Mouse (Mus musculus) neural tube, embryonic 14.5 days (tissue): ENCODE data around the gene Slc25a10. TPM values are rescaled to one million over a fixed set of nuclear protein-coding genes. Genes with fewer than 3 reads are reported as not detected.
A peak's percentile ranks its signal among the peaks of the same experiment; 100 is the strongest.

Experiments used
- ATAC-seq: fragments of 200-750 bp; cut with Nextera tagmentation; 2 replicates; pipeline ENCODE4 v1.8.0; 2017; ENCODE audit warnings: low read depth, mild to moderate bottlenecking, moderate TSS enrichment, moderate library complexity
- H3K27ac ChIP-seq: fragments of 300-500 bp; sonication (generic); 2 replicates; pipeline ENCODE4 v1.5.1; 2014; ENCODE audit warnings: low read depth, mild to moderate bottlenecking, control low read depth, low read length, moderate library complexity, mixed read lengths
- H3K27me3 ChIP-seq: fragments of 300-500 bp; sonication (generic); 2 replicates; pipeline ENCODE4 v1.6.1; 2014; ENCODE audit warnings: low read length; ENCODE audit not compliant: control insufficient read depth, insufficient read depth
- H3K36me3 ChIP-seq: fragments of 300-500 bp; sonication (generic); 2 replicates; pipeline ENCODE4 v1.6.1; 2014; ENCODE audit warnings: low read length, mixed read lengths; ENCODE audit not compliant: control insufficient read depth, insufficient read depth
- H3K4me1 ChIP-seq: fragments of 300-500 bp; sonication (generic); 2 replicates; pipeline ENCODE4 v1.6.1; 2014; ENCODE audit warnings: low read length; ENCODE audit not compliant: control insufficient read depth, insufficient read depth
- H3K4me2 ChIP-seq: fragments of 300-500 bp; sonication (generic); 2 replicates; pipeline ENCODE4 v1.6.1; 2014; ENCODE audit warnings: mild to moderate bottlenecking, low read depth, low read length, control low read depth
- H3K4me3 ChIP-seq: fragments of 300-500 bp; sonication (generic); 2 replicates; pipeline ENCODE4 v1.5.1; 2014; ENCODE audit warnings: low read depth, low read length, control low read depth, mixed read lengths
- H3K9ac ChIP-seq: fragments of 300-500 bp; sonication (generic); replicated peaks from 2 replicates; pipeline ENCODE4 v1.6.1; 2014; ENCODE audit warnings: low read depth, mild to moderate bottlenecking, control low read depth, low read length, mixed read lengths
- H3K9me3 ChIP-seq: fragments of 300-500 bp; sonication (generic); 2 replicates; pipeline ENCODE4 v1.6.1; 2016; ENCODE audit warnings: low read length; ENCODE audit not compliant: control insufficient read depth
- WGBS: fragments of 180-500 bp; shearing (Covaris S2); extraction: QIAGEN DNeasy Blood & Tissue Kit; methylation state at CpG from one replicate; pipeline ENCODE4 v1.1.7; 2014; 5-methylcytosine and 5-hydroxymethylcytosine counted together
- polyA plus RNA-seq: library from polyadenylated mRNA; unstranded; fragments of >200 nt; fragmentation: Nextera tagmentation; extraction: Ambion mirVana; gene quantifications from 2 replicates; pipeline ENCODE4 v1.2.1, GENCODE M21; 2014

The Slc25a10 gene
- polyA plus RNA-seq = 24.7 and 30.0 TPM in 2 replicates

DNA sequence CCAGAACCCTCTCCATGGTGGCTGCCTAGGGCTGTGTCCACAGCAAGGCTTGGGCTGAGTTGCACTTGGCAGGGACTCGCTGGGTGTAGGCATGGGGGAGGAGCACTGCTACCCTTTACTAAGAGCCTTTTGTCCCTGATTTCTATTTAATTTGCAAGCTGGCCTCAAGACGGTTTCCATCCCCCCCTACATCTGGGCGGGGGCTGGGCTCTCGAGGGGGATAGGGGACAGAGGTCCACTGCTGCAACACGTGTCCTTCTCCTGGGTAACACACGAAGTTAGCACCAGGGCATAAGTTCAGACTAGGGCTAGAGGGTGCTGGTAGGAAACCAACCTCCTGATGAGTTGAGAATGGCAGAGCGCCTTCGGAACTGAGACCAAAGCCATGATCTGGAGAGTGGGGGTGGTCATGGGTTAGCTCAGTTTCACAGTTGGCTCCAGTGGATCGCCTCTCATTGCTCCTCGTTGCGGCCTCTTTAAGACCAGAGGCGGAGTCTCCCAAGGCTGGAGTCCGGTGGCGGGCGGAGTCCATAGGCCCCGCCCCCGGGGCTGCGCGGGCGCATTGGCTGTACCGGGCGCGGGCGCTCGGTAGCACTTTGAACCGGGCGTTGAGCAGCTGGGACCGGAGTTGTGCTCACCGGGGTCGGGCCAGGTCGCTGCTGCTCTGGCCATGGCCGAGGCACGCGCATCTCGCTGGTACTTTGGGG is at the start of gene Slc25a10:
Gene Slc25a10, plus strand, starts transcription at position 524 of the 707 bp plus-strand sequence.
- WGBS = 0% methylated on average over 35 of the region's 35 CpGs
- Histone ChIP-seq H3K4me2 (peak within 1 kb of the TSS; percentile 95), H3K27ac (peak within 1 kb of the TSS; percentile 60), H3K9ac (peak within 1 kb of the TSS; percentile 81), H3K4me3 (peak within 1 kb of the TSS; percentile 89), H3K36me3 (peaks cover 45% of the 10 kb centered on the region), H3K4me1 (peaks cover 25% of the 10 kb centered on the region), H3K27me3 (no peaks in the 10 kb centered on the region), H3K9me3 (no peaks in the 10 kb centered on the region)
- peak; percentile 84 for ATAC-seq

GRCm38 (mm10) chr11:120442344-120442743 is 49.3 kb upstream of the Slc25a10 start, which contains the start of gene Tspan10:
Gene Tspan10, plus strand, starts transcription at chr11:120442644.
- H3K27me3 ChIP-seq = no peaks in the 10 kb centered on the region
- no peak within 1 kb of the TSS for H3K4me2 ChIP-seq
- H3K27ac ChIP-seq = no peak within 1 kb of the TSS
- no peak for ATAC-seq
- H3K4me1 ChIP-seq = no peaks in the 10 kb centered on the region
- no peak within 1 kb of the TSS for H3K4me3 ChIP-seq
- no peaks in the 10 kb centered on the region for H3K36me3 ChIP-seq
- H3K9me3 ChIP-seq = no peaks in the 10 kb centered on the region
- no peak within 1 kb of the TSS for H3K9ac ChIP-seq
- WGBS = 91% methylated on average over 3 of the region's 3 CpGs

- Histone ChIP-seq H3K9ac (no peak overlapping the region), H3K9me3 (no peaks in the 10 kb centered on the region), H3K27me3 (no peaks in the 10 kb centered on the region), H3K36me3 (no peaks in the 10 kb centered on the region), H3K4me1 (no peaks in the 10 kb centered on the region), H3K4me3 (no peak overlapping the region), H3K4me2 (no peak overlapping the region), H3K27ac (no peak overlapping the region)
- 92% methylated on average over 3 of the region's 3 CpGs for WGBS
- ATAC-seq = no peak
Observed at GRCm38 (mm10) chr11:120442765-120443280, 48.8 kb upstream of the Slc25a10 start.

DNA sequence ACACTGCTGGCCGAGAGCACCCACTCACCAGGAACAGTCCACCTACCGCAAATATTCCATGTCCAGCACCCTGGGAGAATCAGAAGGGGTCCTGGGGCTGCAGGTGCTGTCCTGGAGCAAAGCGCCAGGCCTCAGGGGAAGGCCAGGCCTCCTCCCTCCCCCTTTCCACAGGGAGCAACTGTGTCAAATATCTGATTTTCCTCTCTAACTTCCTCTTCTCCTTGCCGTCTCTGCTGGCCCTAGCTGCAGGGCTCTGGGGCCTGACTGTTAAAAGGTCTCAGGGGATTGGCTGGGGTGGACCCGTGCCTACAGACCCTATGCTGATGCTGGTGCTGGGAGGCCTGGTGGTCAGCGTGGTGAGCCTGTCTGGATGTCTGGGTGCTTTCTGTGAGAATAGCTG is 47.5 kb upstream of the Slc25a10 start:
- 69% methylated on average over 6 of the region's 6 CpGs for WGBS
- Histone ChIP-seq H3K4me1 (no peaks in the 10 kb centered on the region), H3K9me3 (no peaks in the 10 kb centered on the region), H3K9ac (no peak overlapping the region), H3K27me3 (no peaks in the 10 kb centered on the region), H3K4me3 (no peak overlapping the region), H3K4me2 (no peak overlapping the region), H3K36me3 (no peaks in the 10 kb centered on the region), H3K27ac (no peak overlapping the region)
- no peak for ATAC-seq

- H3K36me3 ChIP-seq = no peaks in the 10 kb centered on the region
- no peak overlapping the region for H3K9ac ChIP-seq
- H3K9me3 ChIP-seq = no peaks in the 10 kb centered on the region
- ATAC-seq = no peak
- H3K27me3 ChIP-seq = no peaks in the 10 kb centered on the region
- H3K4me2 ChIP-seq = no peak overlapping the region
- 96% methylated on average over 3 of the region's 3 CpGs for WGBS
- H3K4me1 ChIP-seq = no peaks in the 10 kb centered on the region
- no peak overlapping the region for H3K27ac ChIP-seq
- H3K4me3 ChIP-seq = no peak overlapping the region
Observed at GRCm38 (mm10) chr11:120445475-120445874, 46.2 kb upstream of the Slc25a10 start.

- 85% methylated on average over 7 of the region's 7 CpGs for WGBS
- H3K4me2 ChIP-seq = no peak overlapping the region
- H3K36me3 ChIP-seq = no peaks in the 10 kb centered on the region
- no peak overlapping the region for H3K27ac ChIP-seq
- no peaks in the 10 kb centered on the region for H3K27me3 ChIP-seq
- no peaks in the 10 kb centered on the region for H3K4me1 ChIP-seq
- no peak for ATAC-seq
- H3K4me3 ChIP-seq = no peak overlapping the region
- H3K9me3 ChIP-seq = no peaks in the 10 kb centered on the region
- H3K9ac ChIP-seq = no peak overlapping the region
Observed at GRCm38 (mm10) chr11:120447179-120447578, 44.5 kb upstream of the Slc25a10 start.

DNA sequence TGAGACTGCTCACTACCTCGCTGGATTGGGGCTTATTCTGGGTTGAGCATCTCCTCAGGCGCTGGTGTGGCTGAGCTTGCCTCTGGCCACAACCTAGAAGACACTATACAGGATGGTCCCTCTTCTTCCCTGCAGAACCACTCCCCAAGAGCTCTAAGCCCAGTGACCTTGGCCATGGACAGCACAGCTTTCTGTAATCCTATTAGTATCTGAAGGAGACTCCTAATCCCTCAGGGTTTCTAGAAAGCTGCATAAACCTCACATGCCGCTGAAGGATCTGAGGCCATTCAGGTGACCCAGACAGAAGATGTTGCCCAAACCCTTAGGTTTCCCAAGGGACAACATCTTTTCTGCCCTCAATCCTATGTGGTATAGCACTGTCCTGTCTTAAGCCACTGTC is 39.4 kb upstream of the Slc25a10 start:
- no peak overlapping the region for H3K4me3 ChIP-seq
- no peak overlapping the region for H3K4me2 ChIP-seq
- no peak for ATAC-seq
- H3K4me1 ChIP-seq = 0 out of 2 replicates have a peak, but pooled peaks cover 5% of the 10 kb centered on the region
- H3K9me3 ChIP-seq = no peaks in the 10 kb centered on the region
- no peak overlapping the region for H3K27ac ChIP-seq
- WGBS = 73% methylated on average over 3 of the region's 3 CpGs
- no peaks in the 10 kb centered on the region for H3K36me3 ChIP-seq
- no peak overlapping the region for H3K9ac ChIP-seq
- H3K27me3 ChIP-seq = no peaks in the 10 kb centered on the region

- no peak for ATAC-seq
- Histone ChIP-seq H3K36me3 (no peaks in the 10 kb centered on the region), H3K4me1 (0 out of 2 replicates have a peak, but pooled peaks cover 5% of the 10 kb centered on the region), H3K9ac (no peak within 1 kb of the TSS), H3K27ac (no peak within 1 kb of the TSS), H3K4me3 (no peak within 1 kb of the TSS), H3K27me3 (no peaks in the 10 kb centered on the region), H3K4me2 (no peak within 1 kb of the TSS), H3K9me3 (no peaks in the 10 kb centered on the region)
- 89% methylated on average over 4 of the region's 4 CpGs for WGBS
Observed at GRCm38 (mm10) chr11:120453306-120453705, 38.3 kb upstream of the Slc25a10 start, which contains the start of gene Pde6g. Gene Pde6g, minus strand, starts transcription at chr11:120453500.

DNA sequence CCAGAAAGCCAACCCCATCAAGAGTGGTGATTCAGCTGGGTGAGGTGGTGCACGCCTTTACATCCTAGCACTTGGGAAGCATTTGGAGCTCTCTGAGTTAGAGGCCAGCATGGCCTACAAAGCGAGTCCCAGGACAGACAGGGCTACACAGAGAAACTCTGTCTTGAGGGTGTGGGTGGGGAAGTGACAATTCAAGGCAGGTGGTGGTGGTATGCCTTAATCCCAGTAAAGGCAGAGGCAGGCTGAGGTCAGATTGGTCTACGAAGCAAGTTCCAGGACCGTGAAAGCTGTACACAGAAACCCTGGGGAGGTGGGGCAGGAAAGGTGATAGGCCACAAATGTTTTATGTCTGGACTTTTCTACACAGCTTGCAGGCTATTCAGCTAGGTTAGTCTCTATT is 36.7 kb upstream of the Slc25a10 start:
- Histone ChIP-seq H3K27ac (no peak overlapping the region), H3K9ac (no peak overlapping the region), H3K4me2 (no peak overlapping the region), H3K36me3 (no peaks in the 10 kb centered on the region), H3K9me3 (no peaks in the 10 kb centered on the region), H3K4me1 (peaks cover 12% of the 10 kb centered on the region; the same call in 1 of the 2 replicates), H3K4me3 (no peak overlapping the region), H3K27me3 (no peaks in the 10 kb centered on the region)
- ATAC-seq = no peak
- WGBS = 93% methylated on average over 4 of the region's 4 CpGs
